Mouse (Mus musculus): ENCODE measurements around the gene Per1. TPM values are rescaled to one million over a fixed set of nuclear protein-coding genes. Genes with fewer than 3 reads are reported as not detected.
A peak's percentile ranks its signal among the peaks of the same experiment; 100 is the strongest.

Gene Per1
- polyA plus RNA-seq, 1 experiment = 13.9 TPM

DNA sequence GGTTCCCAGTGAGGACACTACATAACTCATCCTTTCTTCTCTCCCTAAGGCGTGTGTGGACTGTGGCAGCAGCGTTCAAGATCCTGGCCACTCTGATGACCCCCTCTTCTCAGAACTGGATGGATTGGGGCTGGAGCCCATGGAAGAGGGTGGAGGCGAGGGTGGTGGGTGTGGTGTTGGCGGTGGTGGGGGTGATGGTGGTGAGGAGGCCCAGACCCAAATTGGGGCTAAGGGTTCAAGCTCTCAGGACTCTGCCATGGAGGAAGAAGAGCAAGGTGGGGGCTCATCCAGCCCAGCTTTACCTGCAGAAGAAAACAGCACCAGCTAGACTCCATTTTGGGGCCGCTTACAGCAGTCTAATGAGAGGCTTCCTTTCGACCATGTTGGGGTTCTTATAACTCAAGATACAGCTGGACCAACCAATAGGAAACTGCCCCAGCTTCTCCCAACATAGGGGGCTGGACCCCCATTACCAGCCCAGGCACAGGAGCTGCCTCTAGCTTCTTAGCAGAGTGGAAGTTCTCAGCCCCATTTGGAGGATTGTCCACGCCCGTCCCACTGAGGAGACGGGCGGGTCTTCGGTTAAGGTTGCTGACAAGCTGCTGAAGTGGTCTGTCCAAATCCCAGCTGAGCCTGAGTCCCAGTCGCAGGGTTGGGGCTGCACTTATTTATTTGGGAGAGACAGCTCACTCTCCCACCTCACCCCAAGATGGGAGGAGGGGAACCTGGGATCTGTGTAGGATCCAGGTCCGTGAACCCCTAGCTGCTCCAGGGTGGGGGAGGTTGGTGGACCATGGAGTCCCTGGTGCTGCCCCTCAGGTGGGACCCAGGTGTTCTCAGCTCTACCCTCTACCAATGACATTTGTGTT is 14.2 kb downstream of the Per1 start:
- peaks cover 53% of the 10 kb centered on the region for H3K36me3 ChIP-seq (ENCODE audit: control insufficient read depth, insufficient read depth, low read length)
- TF ChIP-seq CTCF (IDR thresholded peaks at IDR 0.05; ENCODE audit: extremely low read depth, insufficient read length, insufficient replicate concordance, low read depth, low read length) (no peak), POLR2A (IDR thresholded peaks at IDR 0.05; ENCODE audit: low read depth, low read length) (no peak)
- no peak overlapping the region for H3K4me3 ChIP-seq (ENCODE audit: low read depth, low read length)
- H3K27me3 ChIP-seq (ENCODE audit: control insufficient read depth, insufficient read depth, low read length) = no peaks in the 10 kb centered on the region
- H3K27ac ChIP-seq (ENCODE audit: insufficient read depth, low read depth, low read length) = no peak overlapping the region
- WGBS = 86% methylated on average over 13 of the region's 13 CpGs
- no peaks in the 10 kb centered on the region for H3K4me1 ChIP-seq (ENCODE audit: control insufficient read depth, insufficient read depth, insufficient read length, low read length)

DNA sequence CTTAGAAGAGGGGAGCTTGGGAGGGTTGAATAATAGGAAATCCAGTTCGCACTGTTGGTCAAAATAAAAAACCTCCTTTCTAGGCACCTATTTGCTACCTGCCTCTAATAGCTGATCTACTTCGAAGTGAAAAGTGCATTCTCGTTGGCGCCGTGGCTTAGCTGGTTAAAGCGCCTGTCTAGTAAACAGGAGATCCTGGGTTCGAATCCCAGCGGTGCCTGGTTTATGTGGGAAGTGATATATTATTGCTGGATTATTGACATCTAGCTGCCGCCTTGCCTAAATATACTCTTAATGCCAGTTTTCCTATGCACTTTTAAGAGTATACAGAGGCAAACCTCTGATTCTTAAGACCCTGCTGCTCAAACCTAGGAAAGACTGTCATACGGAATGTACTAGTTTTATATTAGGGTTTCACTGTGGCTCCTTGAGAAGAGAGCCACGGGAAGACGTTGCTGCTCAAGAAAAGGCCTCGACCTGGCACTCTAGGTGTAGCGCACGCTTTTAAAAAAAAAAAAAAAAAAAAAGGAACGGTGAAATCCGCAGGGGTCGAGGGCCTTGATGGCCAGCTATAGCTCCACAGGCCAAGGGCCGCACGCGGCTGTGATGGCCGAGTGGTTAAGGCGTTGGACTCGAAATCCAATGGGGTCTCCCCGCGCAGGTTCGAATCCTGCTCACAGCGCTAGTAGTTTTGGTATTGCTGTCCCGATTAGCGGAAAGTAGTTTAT is 15.5 kb downstream of the Per1 start:
- WGBS = 2% methylated on average over 30 of the region's 30 CpGs
- peaks cover 41% of the 10 kb centered on the region for H3K36me3 ChIP-seq (ENCODE audit: control insufficient read depth, insufficient read depth, low read length)
- no peak for TF ChIP-seq CTCF (IDR thresholded peaks at IDR 0.05; ENCODE audit: extremely low read depth, insufficient read length, insufficient replicate concordance, low read depth, low read length)
- TF ChIP-seq POLR2A (IDR thresholded peaks at IDR 0.05; ENCODE audit: low read depth, low read length) = peak; percentile 35; the same call in 1 of the 2 replicates
- H3K27ac ChIP-seq (ENCODE audit: insufficient read depth, low read depth, low read length) = no peak overlapping the region
- H3K4me1 ChIP-seq (ENCODE audit: control insufficient read depth, insufficient read depth, insufficient read length, low read length) = no peaks in the 10 kb centered on the region
- no peaks in the 10 kb centered on the region for H3K27me3 ChIP-seq (ENCODE audit: control insufficient read depth, insufficient read depth, low read length)
- H3K4me3 ChIP-seq (ENCODE audit: low read depth, low read length) = peak overlapping the region; percentile 59

- Histone ChIP-seq H3K27me3 (ENCODE audit: control insufficient read depth, insufficient read depth, low read length) (no peaks in the 10 kb centered on the region), H3K27ac (ENCODE audit: insufficient read depth, low read depth, low read length) (no peak overlapping the region), H3K4me3 (ENCODE audit: low read depth, low read length) (peak overlapping the region; percentile 59), H3K4me1 (ENCODE audit: control insufficient read depth, insufficient read depth, insufficient read length, low read length) (no peaks in the 10 kb centered on the region), H3K36me3 (ENCODE audit: control insufficient read depth, insufficient read depth, low read length) (peaks cover 34% of the 10 kb centered on the region)
- 13% methylated on average over 21 of the region's 21 CpGs for WGBS
- no peak for TF ChIP-seq POLR2A (IDR thresholded peaks at IDR 0.05; ENCODE audit: low read depth, low read length)
- TF ChIP-seq CTCF (IDR thresholded peaks at IDR 0.05; ENCODE audit: extremely low read depth, insufficient read length, insufficient replicate concordance, low read depth, low read length) = no peak
Measured at GRCm38 (mm10) chr11:69111051-69111810, 16.2 kb downstream of the Per1 start.

- no peaks in the 10 kb centered on the region for H3K4me1 ChIP-seq (ENCODE audit: control insufficient read depth, insufficient read depth, insufficient read length, low read length)
- no peak overlapping the region for H3K27ac ChIP-seq (ENCODE audit: insufficient read depth, low read depth, low read length)
- peaks cover 28% of the 10 kb centered on the region for H3K36me3 ChIP-seq (ENCODE audit: control insufficient read depth, insufficient read depth, low read length)
- WGBS = 80% methylated on average over 4 of the region's 4 CpGs
- TF ChIP-seq CTCF (IDR thresholded peaks at IDR 0.05; ENCODE audit: extremely low read depth, insufficient read length, insufficient replicate concordance, low read depth, low read length) = no peak
- TF ChIP-seq POLR2A (IDR thresholded peaks at IDR 0.05; ENCODE audit: low read depth, low read length) = no peak
- H3K4me3 ChIP-seq (ENCODE audit: low read depth, low read length) = no peak overlapping the region
- H3K27me3 ChIP-seq (ENCODE audit: control insufficient read depth, insufficient read depth, low read length) = no peaks in the 10 kb centered on the region
Measured at GRCm38 (mm10) chr11:69111865-69112264, 16.8 kb downstream of the Per1 start.

- H3K4me3 ChIP-seq (ENCODE audit: low read depth, low read length) = no peak overlapping the region
- WGBS = 68% methylated on average over 3 of the region's 3 CpGs
Measured at GRCm38 (mm10) chr11:69114018-69114417, 19.0 kb downstream of the Per1 start.

GRCm38 (mm10) chr11:69114621-69115020 is 19.6 kb downstream of the Per1 start:
- no peak overlapping the region for H3K27ac ChIP-seq (ENCODE audit: insufficient read depth, low read depth, low read length)
- peaks cover under 1% of the 10 kb centered on the region; the same call in 1 of the 2 replicates for H3K36me3 ChIP-seq (ENCODE audit: control insufficient read depth, insufficient read depth, low read length)
- TF ChIP-seq POLR2A (IDR thresholded peaks at IDR 0.05; ENCODE audit: low read depth, low read length) (no peak), CTCF (IDR thresholded peaks at IDR 0.05; ENCODE audit: extremely low read depth, insufficient read length, insufficient replicate concordance, low read depth, low read length) (no peak)
- WGBS = 75% methylated on average over 3 of the region's 3 CpGs
- H3K4me3 ChIP-seq (ENCODE audit: low read depth, low read length) = no peak overlapping the region
- no peaks in the 10 kb centered on the region for H3K27me3 ChIP-seq (ENCODE audit: control insufficient read depth, insufficient read depth, low read length)
- H3K4me1 ChIP-seq (ENCODE audit: control insufficient read depth, insufficient read depth, insufficient read length, low read length) = peaks cover 5% of the 10 kb centered on the region

More at GRCm38 (mm10) chr11:69114018-69114417, 19.0 kb downstream of the Per1 start:
- Histone ChIP-seq H3K4me1 (ENCODE audit: control insufficient read depth, insufficient read depth, insufficient read length, low read length) (peaks cover 3% of the 10 kb centered on the region), H3K27ac (ENCODE audit: insufficient read depth, low read depth, low read length) (no peak overlapping the region), H3K36me3 (ENCODE audit: control insufficient read depth, insufficient read depth, low read length) (peaks cover 7% of the 10 kb centered on the region), H3K27me3 (ENCODE audit: control insufficient read depth, insufficient read depth, low read length) (no peaks in the 10 kb centered on the region)
- TF ChIP-seq CTCF (IDR thresholded peaks at IDR 0.05; ENCODE audit: extremely low read depth, insufficient read length, insufficient replicate concordance, low read depth, low read length) (no peak), POLR2A (IDR thresholded peaks at IDR 0.05; ENCODE audit: low read depth, low read length) (no peak)

Data from small intestine, adult 2 months (tissue).